Mouse (Mus musculus): ENCODE measurements around the gene Ramac.
A peak's percentile ranks its signal among the peaks of the same experiment; 100 is the strongest.

The Ramac gene

DNA sequence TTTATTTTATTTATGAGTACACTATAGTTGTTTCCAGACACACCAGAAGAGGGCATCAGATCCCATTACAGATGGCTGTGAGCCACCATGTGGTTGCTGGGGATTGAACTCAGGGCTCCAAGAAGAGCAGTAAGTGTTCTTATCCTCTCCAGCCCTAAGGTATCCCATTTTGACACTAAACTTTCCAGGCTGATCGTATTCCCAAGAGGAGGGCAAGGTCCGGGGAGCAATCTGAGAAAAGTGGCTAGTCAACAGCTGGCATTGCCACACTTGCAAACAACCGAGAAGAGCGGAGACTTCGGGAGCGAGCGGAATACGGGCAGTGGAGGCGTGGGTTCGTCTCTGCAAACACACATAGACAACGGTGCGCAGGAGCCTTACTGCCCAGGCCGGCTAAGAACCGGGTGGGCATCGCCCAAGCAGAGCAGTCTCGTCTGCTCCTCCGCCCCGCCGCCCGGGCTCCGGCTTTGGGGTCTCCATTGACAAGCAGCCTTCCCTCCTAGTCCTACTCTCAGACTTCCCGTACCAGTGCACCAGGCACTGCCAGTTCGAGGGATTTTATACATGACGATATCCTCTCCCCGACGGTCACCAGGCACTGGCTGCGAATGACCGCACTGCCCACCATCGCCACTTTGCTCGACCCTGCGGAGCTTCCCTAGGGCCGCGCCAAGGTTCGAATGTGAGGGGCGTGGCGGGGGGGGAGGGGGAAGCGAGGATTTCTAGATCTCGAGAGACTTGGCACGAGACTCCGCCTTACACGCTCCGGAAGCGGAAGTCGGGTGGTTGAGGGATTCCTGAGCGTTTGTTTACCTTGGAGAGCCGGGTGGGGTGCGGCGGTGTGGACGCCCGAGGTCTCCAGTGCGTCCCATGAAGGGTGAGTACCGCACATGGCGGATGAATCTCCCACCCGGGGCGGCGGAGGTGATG, at the start of gene Ramac:
Gene Ramac (plus strand): TSS at position 746 of the 930 bp plus-strand sequence.
- peak; percentile 89 to 92 for DNase-seq

DNA sequence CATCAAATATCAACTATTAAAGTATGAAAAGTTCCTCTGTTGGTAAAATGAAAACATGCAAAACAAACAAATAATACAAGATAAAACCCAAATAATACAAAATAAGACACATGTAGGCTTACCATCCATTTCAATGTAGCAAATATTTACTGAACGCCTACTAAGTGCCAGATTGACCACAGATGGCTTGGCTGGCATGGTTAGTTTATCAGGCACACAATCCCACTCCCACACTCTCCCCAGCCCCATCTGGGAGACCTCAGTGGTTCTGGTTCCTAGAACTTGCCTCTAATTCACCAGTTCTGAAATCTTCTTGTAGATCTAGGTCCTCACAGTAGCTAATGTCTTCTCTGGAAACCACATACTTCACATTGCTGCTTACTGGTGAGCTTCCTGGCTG, 44.1 kb upstream of the Ramac start:
- no peak for DNase-seq

GRCm38 (mm10) chr7:81719216-81719661, 43.5 kb upstream of the Ramac start:
- DNase-seq: no peak

DNA sequence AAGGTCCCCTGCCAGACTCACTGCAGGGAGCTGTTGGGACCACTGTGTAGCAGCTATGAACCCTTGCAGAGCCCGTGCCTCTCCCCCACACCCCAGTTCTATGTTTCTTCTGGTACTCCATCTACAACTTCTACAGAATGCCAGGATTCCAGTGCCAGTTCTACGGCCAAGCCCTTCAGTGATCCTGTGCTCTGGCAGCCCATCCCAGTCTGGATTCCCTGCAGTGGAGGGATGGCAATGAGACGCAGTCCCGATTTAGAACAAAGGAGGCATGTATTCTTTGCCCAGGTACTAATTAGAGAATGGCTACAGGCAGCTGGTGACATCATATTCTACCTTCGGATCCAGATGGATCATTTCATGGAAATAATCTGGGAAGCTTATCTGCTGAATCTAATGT, 41.5 kb upstream of the Ramac start:
- no peak for DNase-seq

DNA sequence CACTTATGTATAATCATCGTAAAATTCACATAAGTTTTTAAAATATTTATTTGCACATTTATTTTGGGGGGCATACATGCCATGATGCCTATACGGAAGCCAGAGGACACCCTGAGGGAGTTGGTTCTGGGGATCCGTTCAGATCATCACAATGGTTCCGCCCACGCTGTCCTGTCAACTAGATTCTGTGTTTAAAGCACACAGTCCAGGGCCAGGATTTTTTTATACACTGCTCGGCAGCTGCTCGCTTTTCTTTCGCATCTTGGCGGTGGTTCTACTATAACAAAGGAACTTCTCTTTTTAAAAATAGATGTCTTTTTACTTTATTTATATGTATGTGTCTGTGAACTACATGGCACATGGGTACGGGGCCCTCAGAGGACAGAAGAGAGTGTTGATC, 38.9 kb upstream of the Ramac start:
- no peak for DNase-seq

DNA sequence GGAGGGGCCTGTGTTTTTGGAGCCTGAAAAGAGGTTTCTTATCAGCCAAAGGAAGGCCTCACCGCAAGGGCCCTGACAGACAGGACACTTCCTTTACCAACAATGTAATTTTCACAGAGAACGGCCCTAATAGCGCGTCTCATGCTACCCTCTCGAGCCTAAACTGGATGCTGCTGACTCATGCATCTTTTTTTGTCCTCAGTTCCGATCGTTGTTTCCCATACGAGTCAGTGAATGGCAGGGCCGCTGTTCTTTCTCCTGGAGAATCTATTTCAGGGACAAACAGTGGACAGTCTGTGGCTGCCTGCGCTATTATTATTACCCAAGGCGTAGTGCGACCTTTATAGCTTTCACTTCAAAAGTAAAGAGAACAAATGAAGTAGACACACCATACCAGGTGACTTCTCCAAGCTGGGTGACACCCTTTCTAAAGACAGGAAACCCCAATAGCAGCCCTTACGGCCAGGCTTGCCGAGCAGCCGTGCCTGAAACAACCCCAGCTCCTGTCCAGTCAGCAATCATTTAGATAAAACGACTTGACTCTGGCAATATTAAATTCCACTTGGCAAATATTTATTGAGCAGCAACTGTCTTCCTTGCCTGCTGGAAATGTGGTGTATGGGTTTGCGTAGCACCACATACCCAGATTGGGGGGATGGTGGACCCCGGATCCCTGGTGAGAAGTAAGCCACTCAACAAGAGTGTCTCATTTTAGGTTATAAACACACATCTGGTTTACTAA, 36.6 kb upstream of the Ramac start:
- DNase-seq: no peak

DNA sequence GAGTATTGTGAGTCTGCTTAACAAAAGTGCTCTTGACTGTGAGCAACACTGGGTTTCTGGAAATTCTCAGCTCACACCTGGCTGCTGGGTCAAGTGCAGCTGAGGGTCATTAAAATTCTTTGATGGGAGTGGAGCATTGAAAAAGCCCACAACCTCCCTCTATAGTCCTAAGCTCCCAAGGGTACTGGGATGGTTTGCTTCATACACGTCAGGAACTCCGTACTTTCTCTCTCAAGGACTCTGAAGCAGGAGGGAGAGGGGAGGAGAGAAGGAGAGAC, 36.1 kb upstream of the Ramac start:
- peak; percentile 33 to 58 for DNase-seq

DNA sequence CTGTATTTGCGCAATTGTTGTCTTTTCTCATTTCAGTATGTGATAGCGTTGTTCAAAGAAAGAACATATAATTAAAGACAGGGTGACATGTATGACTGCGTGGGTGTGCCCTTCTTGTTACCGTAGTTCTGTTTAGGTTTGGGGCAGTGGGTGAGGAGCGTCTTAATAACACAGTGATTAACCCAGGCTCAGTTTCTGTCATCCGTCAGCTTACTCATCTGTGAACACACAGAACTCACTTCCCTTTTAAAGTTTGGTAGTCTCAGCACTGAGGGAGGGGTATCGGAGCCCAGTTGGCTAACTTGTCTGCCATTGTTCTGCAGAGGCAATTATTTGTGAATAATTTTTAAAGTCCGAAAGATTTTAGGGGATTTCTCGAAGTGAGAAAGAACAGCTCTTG, 35.0 kb upstream of the Ramac start:
- no peak for DNase-seq

DNA sequence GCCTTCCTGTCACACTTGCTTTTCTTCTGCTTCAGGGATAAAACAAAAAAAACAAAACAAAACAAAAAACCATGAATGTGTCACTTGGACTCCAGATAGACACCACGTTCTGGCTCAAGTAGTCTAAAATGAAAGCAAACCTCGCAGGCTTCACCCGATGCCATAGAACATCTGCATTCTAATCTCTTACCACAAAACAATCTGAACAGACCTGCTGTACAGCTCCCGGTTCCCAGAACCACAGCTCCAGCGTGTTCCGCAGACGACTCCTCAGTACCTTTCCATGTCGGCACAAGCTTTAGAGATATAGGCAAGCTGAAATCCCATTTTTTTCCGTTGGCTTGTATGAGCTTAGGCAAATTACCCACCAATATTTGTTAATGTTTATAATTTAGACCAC, 32.9 kb upstream of the Ramac start:
- no peak for DNase-seq

DNA sequence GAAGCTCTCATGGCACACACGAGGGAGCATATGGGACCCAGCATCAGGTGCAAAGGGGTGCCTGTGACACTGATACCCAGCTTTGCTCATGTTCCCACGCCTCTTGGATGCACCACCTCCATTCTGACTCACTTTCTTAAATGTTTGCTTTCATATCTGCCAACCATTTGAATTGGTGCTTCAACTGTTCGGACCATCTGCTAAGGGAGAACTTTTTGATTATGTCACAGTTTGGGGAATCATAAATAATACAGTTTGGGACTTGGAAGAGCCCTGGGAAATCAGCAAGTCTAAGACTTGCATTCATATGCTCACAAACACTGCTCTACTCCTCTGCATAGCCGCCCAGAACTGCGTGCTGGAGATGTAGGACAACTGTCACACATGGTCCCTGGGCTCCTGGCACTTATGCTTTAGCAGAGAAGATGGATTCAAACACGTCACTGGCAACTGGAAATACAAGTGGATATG, 31.5 kb upstream of the Ramac start:
- no peak for DNase-seq

DNA sequence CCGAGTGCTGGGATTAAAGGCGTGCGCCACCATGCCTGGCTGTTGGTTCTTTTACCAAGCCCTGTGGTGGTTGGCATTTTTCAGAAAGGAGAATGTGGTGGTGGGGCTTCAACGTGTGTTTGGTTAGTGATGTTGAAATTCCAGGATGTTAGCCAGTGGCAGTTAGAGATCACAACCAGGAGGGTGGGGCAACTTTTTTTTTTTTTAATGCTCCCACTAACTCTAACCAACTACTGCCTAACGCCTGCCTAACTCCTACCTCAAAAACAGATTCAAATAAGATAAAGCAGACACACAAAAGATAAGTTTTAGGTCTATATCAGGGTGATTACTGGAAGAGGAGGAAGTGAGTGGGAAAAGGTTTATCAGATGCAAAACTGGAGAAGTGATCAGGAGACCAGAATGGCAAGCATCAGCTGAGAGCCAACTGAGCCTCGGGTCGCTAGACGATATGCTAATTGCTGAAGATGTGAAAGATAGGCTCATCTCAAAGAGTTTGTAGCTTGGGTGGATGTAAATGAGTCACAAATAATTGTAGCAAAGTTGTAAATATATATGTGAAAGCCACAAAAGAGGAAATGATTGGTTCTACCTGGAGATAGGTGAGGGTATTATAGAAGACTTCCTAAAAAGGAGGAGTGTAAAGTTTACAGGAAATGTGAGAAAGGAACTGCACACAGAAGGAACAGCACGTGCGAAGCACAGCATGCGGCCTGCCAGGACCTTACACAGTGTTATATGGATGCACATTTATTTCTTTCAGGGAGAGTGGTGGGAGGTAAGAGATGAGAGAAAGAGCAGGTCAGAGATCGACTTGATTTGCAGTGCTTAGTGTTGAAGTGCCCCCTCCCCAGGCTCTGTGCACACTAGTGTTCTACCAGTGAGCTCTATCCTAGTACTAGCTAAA, 30.3 kb upstream of the Ramac start:
- no peak for DNase-seq

DNA sequence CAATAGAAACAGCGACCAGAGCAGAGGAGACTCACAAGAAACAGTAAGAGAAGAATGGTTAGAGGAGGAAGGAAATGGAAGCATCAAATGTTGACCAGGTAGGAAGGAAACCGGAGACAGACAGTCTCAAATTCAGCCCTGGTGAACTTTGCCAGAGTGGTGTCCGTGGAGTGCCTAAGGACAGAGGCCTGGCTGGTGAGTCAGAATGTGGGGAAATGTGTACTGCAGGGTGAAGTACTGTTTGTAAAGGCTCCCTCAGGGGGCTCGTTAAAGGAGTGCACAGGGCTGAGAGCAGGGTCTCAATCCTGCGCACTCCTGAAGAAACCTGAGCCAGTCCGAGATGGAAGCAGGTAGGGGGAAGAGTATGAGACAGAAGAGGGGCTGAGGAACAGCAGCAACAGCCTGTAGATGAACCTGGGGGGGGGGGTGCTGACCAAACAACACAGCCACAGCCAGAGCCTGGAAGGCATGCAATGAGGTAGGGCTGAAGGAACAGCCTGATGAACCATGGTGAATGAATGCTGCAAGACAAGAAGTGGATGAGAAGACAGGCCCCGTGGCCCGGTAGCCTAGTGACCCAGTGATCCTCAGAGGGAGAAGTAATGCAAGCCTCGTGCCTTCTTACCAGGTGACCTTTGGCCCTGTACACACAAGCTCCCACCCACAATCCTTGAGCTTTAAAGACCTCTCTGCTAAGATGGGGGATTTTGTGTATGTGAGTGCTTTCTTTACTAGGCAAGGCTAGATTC, 27.3 kb upstream of the Ramac start:
- DNase-seq: no peak

GRCm38 (mm10) chr7:81738720-81739385, 23.9 kb upstream of the Ramac start:
- no peak for DNase-seq

- DNase-seq: no peak
These were observed 22.7 kb upstream of the Ramac start for GRCm38 (mm10) chr7:81740010-81740409.

- peak; percentile 45 to 63 for DNase-seq
These were observed 18.6 kb upstream of the Ramac start for GRCm38 (mm10) chr7:81744145-81744544.

DNA sequence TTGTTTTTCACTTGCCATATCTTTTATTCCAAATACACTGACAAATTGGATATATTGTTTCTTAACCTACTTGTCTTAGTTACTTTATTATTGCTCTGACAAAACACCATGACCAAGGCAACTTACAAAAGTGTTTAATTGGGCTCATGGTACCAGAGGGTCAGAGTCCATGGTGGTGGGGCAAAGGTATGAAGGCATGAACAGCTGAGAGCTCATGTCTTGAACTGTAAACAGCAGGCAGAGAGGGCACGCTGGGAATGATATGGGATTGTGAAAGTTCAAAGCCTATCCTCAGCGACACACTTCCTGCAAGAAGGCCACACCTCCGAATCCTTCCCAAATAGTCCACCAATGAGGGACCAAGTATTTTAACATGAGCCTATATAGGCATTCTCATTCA, 14.8 kb upstream of the Ramac start:
- DNase-seq: no peak

DNA sequence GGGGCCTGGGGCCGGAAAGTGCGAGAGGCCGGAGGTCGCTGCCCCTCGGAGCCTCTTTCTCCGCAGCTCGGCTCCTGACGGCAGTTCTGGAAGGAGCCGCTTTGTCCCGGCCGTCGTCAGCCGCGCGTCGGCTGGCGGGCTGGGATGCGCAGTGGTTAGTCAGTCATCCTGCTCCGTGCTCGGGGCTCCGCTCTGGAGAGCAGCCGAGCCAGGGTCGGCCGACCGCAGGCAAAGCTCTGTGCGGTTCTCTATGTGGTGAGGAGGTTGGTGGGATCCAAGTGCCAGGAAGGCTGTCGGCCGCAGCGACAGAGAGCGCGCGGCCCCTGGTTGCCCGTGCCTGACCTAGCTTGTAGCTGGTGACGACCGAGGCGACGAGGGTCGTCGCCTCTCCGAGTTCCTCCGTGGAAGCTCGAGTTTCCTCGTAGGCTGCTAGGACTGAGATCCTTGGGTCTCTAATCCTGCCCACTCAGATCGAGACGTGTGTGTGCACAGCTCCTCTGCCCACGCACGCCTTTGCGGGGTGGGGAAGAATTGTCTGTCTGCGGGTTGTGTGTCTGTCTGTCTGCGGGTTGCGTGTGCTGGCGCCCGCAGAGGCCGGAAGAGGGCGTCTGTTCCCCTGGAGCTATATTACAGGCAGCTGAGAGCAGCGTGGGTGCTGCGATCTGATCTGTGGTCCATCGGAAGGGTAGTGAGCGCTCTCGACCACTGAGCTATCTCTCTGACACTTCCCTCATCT, 553 bp downstream of the Ramac start:
- peak; percentile 11 to 21 for DNase-seq

- peak in 1 of 2 experiments; percentile 14 for DNase-seq
These were observed 10.2 kb downstream of the Ramac start for GRCm38 (mm10) chr7:81772786-81773539.

- no peak for DNase-seq
These were observed 12.6 kb downstream of the Ramac start for GRCm38 (mm10) chr7:81775325-81775724.

GRCm38 (mm10) chr7:81777667-81778218, 15.0 kb downstream of the Ramac start:
- DNase-seq: no peak

All from lung, adult 18-20 months (tissue).